Mouse (Mus musculus): ENCODE results near the gene Ptp4a2. TPM values are rescaled to one million over a fixed set of nuclear protein-coding genes. Genes with fewer than 3 reads are reported as not detected.
"Not testable (repeated sequence)": the region's sequence is repeated elsewhere in the genome, so short reads cannot be mapped to it uniquely, and the experiment has no call there.

Gene Ptp4a2
- polyA plus RNA-seq, 1 experiment from 2014 or later: 236 TPM

DNA sequence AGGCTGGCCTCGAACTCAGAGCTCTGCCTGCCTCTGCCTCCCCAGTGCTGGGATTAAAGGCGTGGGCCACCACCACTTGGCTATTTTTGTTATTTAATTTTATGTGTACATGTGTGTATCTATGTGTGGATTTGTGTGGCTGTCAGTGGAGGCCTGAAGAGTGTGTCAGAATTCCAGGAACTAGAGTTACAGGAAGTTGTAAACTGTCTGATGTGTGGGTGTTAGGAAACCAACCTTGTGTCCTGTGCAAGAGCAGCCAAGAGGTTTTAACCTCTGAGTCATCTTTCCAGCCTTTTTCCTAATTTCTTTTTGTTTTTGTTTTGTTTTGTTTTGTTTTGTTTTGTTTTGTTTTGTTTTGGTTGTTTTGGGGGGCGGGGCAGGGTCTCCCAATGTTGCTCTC lies 83.8 kb downstream of the Ptp4a2 start:
- ATAC-seq (ENCODE audit: low read depth): no peak
- Histone ChIP-seq H3K4me3 (replicated peaks) (no peak overlapping the region), H3K9ac (no peak overlapping the region), H3K27ac (no peak overlapping the region), H3K9me3 (replicated peaks) (no peaks in the 10 kb centered on the region), H3K27me3 (no peaks in the 10 kb centered on the region), H3K4me1 (replicated peaks) (no peaks in the 10 kb centered on the region), H3K36me3 (no peaks in the 10 kb centered on the region), H3K4me2 (no peak overlapping the region)
- WGBS (ENCODE audit: insufficient replicate concordance): 68% methylated on average over 3 of the region's 3 CpGs
- no peak for DNase-seq

DNA sequence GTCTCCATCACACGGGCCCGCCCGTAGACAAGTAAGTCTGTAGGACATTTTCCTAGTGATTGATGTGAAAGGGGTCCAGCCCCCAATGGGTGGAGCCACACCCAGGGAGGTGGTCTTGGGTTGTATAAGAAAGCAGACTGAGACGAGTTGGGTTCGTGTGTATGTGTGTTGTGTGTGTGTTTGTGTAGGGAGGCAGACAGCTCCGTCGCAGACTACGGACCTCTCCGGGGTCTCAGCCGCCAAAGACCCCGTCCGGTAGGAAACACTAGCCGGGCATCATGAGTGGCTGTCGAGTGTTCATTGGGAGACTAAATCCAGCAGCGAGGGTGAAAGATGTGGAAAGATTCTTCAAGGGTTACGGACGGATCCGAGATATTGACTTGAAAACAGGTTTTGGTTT lies 87.8 kb downstream of the Ptp4a2 start:
- H3K27me3 ChIP-seq; DNase-seq; ATAC-seq (ENCODE audit: low read depth); H3K9me3 ChIP-seq (replicated peaks); H3K4me2 ChIP-seq; H3K27ac ChIP-seq; H3K4me3 ChIP-seq (replicated peaks); H3K9ac ChIP-seq; H3K36me3 ChIP-seq; H3K4me1 ChIP-seq (replicated peaks): not testable (repeated sequence)
- WGBS (ENCODE audit: insufficient replicate concordance): 82% methylated on average over 18 of the region's 18 CpGs

Small RNAs within 50 kb of the gene (microRNA-seq; reads per million reads assigned to microRNA genes)
- not detected for gene Gm28017

Other genes with a start within 250 kb of the Ptp4a2 start
- gene Lck, start 237.6 kb upstream of the Ptp4a2 start, polyA plus RNA-seq (2015; fragmentation: Nextera tagmentation; extraction: Ambion mirVana): 3.5 and 3.8 TPM in 2 replicates
- gene Fam167b, start 232.7 kb upstream of the Ptp4a2 start, polyA plus RNA-seq (2015; fragmentation: Nextera tagmentation; extraction: Ambion mirVana): 6.6 and 6.9 TPM in 2 replicates
- 211 and 222 TPM in 2 replicates for gene Eif3i, start 210.6 kb upstream of the Ptp4a2 start, polyA plus RNA-seq (2015; fragmentation: Nextera tagmentation; extraction: Ambion mirVana)
- 142 and 153 TPM in 2 replicates for gene Tmem234, start 210.6 kb upstream of the Ptp4a2 start, polyA plus RNA-seq (2015; fragmentation: Nextera tagmentation; extraction: Ambion mirVana)
- 0.31 and 0.51 TPM in 2 replicates for gene Dcdc2b, start 197.0 kb upstream of the Ptp4a2 start, polyA plus RNA-seq (2015; fragmentation: Nextera tagmentation; extraction: Ambion mirVana)
- 11.0 TPM in 2 replicates for gene Iqcc, start 192.1 kb upstream of the Ptp4a2 start, polyA plus RNA-seq (2015; fragmentation: Nextera tagmentation; extraction: Ambion mirVana)
- gene Ccdc28b, start 187.3 kb upstream of the Ptp4a2 start, polyA plus RNA-seq (2015; fragmentation: Nextera tagmentation; extraction: Ambion mirVana): 13.9 and 14.8 TPM in 2 replicates
- 30.7 and 35.1 TPM in 2 replicates for gene Txlna, start 170.2 kb upstream of the Ptp4a2 start, polyA plus RNA-seq (2015; fragmentation: Nextera tagmentation; extraction: Ambion mirVana)
- 7.2 and 9.0 TPM in 2 replicates for gene Kpna6, start 138.5 kb upstream of the Ptp4a2 start, polyA plus RNA-seq (2015; fragmentation: Nextera tagmentation; extraction: Ambion mirVana)
- 4.0 and 4.4 TPM in 2 replicates for gene Tmem39b, start 114.4 kb upstream of the Ptp4a2 start, polyA plus RNA-seq (2015; fragmentation: Nextera tagmentation; extraction: Ambion mirVana)
- 37.6 and 41.5 TPM in 2 replicates for gene Khdrbs1, start 68.9 kb upstream of the Ptp4a2 start, polyA plus RNA-seq (2015; fragmentation: Nextera tagmentation; extraction: Ambion mirVana)
- gene Spocd1, start 118.0 kb downstream of the Ptp4a2 start, polyA plus RNA-seq (2015; fragmentation: Nextera tagmentation; extraction: Ambion mirVana): not detected in 2 replicates
- 0.03 and 0.27 TPM in 2 replicates for gene Adgrb2, start 173.7 kb downstream of the Ptp4a2 start, polyA plus RNA-seq (2015; fragmentation: Nextera tagmentation; extraction: Ambion mirVana)
- 3.1 and 3.3 TPM in 2 replicates for gene Col16a1, start 236.6 kb downstream of the Ptp4a2 start, polyA plus RNA-seq (2015; fragmentation: Nextera tagmentation; extraction: Ambion mirVana)

Data from liver, embryonic 13.5 days (tissue).